Mouse (Mus musculus) kidney, embryonic 14.5 days (tissue): ENCODE measurements around the gene Enah. TPM values are rescaled to one million over a fixed set of nuclear protein-coding genes. Genes with fewer than 3 reads are reported as not detected.

ENCODE experiments used
- ATAC-seq: fragments of 200-750 bp; cut with Nextera tagmentation; 2 replicates; pipeline ENCODE4 v1.8.0; 2017; ENCODE audit warnings: moderate number of reproducible peaks, mild to moderate bottlenecking, moderate TSS enrichment, moderate library complexity; ENCODE audit not compliant: low FRiP score, low TSS enrichment
- H3K27ac ChIP-seq: fragments of 300-500 bp; sonication (generic); 2 replicates; pipeline ENCODE4 v1.5.1; 2014; ENCODE audit warnings: low read depth, mild to moderate bottlenecking, low read length, moderate library complexity, mixed read lengths
- H3K27me3 ChIP-seq: fragments of 300-500 bp; sonication (generic); 2 replicates; pipeline ENCODE4 v1.6.1; 2014; ENCODE audit warnings: mild to moderate bottlenecking, low read length; ENCODE audit not compliant: control insufficient read depth, insufficient read depth
- H3K36me3 ChIP-seq: fragments of 300-500 bp; sonication (generic); 2 replicates; pipeline ENCODE4 v1.6.1; 2014; ENCODE audit warnings: low read length, mixed read lengths; ENCODE audit not compliant: control insufficient read depth, insufficient read depth
- H3K4me1 ChIP-seq: fragments of 300-500 bp; sonication (generic); 2 replicates; pipeline ENCODE4 v1.6.1; 2014; ENCODE audit warnings: low read length, mixed read lengths; ENCODE audit not compliant: control insufficient read depth, insufficient read depth
- H3K4me2 ChIP-seq: fragments of 300-500 bp; sonication (generic); replicated peaks from 2 replicates; pipeline ENCODE4 v1.6.1; 2014; ENCODE audit warnings: low read depth, mild to moderate bottlenecking, low read length
- H3K4me3 ChIP-seq: fragments of 300-500 bp; sonication (generic); 2 replicates; pipeline ENCODE4 v1.5.1; 2014; ENCODE audit warnings: mild to moderate bottlenecking, low read length
- H3K9ac ChIP-seq: fragments of 300-500 bp; sonication (generic); 2 replicates; pipeline ENCODE4 v1.6.1; 2014; ENCODE audit warnings: low read depth, mild to moderate bottlenecking, low read length, moderate library complexity
- H3K9me3 ChIP-seq: fragments of 300-500 bp; sonication (generic); 2 replicates; pipeline ENCODE4 v1.6.1; 2016; ENCODE audit warnings: low read length; ENCODE audit not compliant: control insufficient read depth
- WGBS: fragments of 180-500 bp; shearing (Covaris S2); extraction: QIAGEN DNeasy Blood & Tissue Kit; methylation state at CpG from one replicate; pipeline ENCODE4 v1.1.7; 2014; 5-methylcytosine and 5-hydroxymethylcytosine counted together
- polyA plus RNA-seq: library from polyadenylated mRNA; unstranded; fragments of >200 nt; fragmentation: Nextera tagmentation; extraction: Ambion mirVana; gene quantifications from 2 replicates; pipeline ENCODE4 v1.2.1, GENCODE M21; 2014

The Enah gene
- polyA plus RNA-seq, 1 experiment from 2014 or later, result 28.8 TPM

- H3K27me3 ChIP-seq, result no peaks in the 10 kb centered on the region
- no peak overlapping the region for H3K4me2 ChIP-seq
- H3K36me3 ChIP-seq, result no peaks in the 10 kb centered on the region
- H3K4me3 ChIP-seq, result no peak overlapping the region
- H3K9ac ChIP-seq, result no peak overlapping the region
- peaks cover 10% of the 10 kb centered on the region; the same call in 1 of the 2 replicates for H3K4me1 ChIP-seq
- WGBS, result 12% methylated on average over 9 of the region's 9 CpGs
- H3K9me3 ChIP-seq, result no peaks in the 10 kb centered on the region
- no peak for ATAC-seq
- H3K27ac ChIP-seq, result no peak overlapping the region
Measured at GRCm38 (mm10) chr1:182055122-182055521, 35.3 kb upstream of the Enah start.

GRCm38 (mm10) chr1:182054651-182055050 is 34.9 kb upstream of the Enah start:
- Histone ChIP-seq H3K9ac (no peak overlapping the region), H3K4me3 (no peak overlapping the region), H3K4me1 (peaks cover 10% of the 10 kb centered on the region; the same call in 1 of the 2 replicates), H3K27ac (no peak overlapping the region), H3K4me2 (no peak overlapping the region), H3K9me3 (no peaks in the 10 kb centered on the region), H3K27me3 (no peaks in the 10 kb centered on the region), H3K36me3 (no peaks in the 10 kb centered on the region)
- WGBS, result 82% methylated on average over 6 of the region's 6 CpGs
- no peak for ATAC-seq

GRCm38 (mm10) chr1:182052973-182053372 is 33.2 kb upstream of the Enah start:
- Histone ChIP-seq H3K9me3 (no peaks in the 10 kb centered on the region), H3K27me3 (no peaks in the 10 kb centered on the region), H3K4me2 (no peak overlapping the region), H3K27ac (no peak overlapping the region), H3K9ac (no peak overlapping the region), H3K4me3 (no peak overlapping the region), H3K36me3 (no peaks in the 10 kb centered on the region), H3K4me1 (peaks cover 10% of the 10 kb centered on the region; the same call in 1 of the 2 replicates)
- ATAC-seq, result no peak
- WGBS, result 32% methylated on average over 10 of the region's 10 CpGs

GRCm38 (mm10) chr1:182052385-182052784 is 32.6 kb upstream of the Enah start:
- H3K4me3 ChIP-seq, result no peak overlapping the region
- WGBS, result 78% methylated on average over 7 of the region's 7 CpGs
- H3K27ac ChIP-seq, result no peak overlapping the region
- no peaks in the 10 kb centered on the region for H3K27me3 ChIP-seq
- ATAC-seq, result no peak
- H3K4me1 ChIP-seq, result peaks cover 10% of the 10 kb centered on the region; the same call in 1 of the 2 replicates
- H3K36me3 ChIP-seq, result no peaks in the 10 kb centered on the region
- no peak overlapping the region for H3K4me2 ChIP-seq
- H3K9ac ChIP-seq, result no peak overlapping the region
- no peaks in the 10 kb centered on the region for H3K9me3 ChIP-seq

GRCm38 (mm10) chr1:182049813-182050212 is 30.0 kb upstream of the Enah start:
- Histone ChIP-seq H3K4me1 (peaks cover 6% of the 10 kb centered on the region; the same call in 1 of the 2 replicates), H3K36me3 (no peaks in the 10 kb centered on the region), H3K4me3 (no peak overlapping the region), H3K27me3 (no peaks in the 10 kb centered on the region), H3K9ac (no peak overlapping the region), H3K27ac (no peak overlapping the region), H3K4me2 (no peak overlapping the region), H3K9me3 (no peaks in the 10 kb centered on the region)
- WGBS, result 26% methylated on average over 7 of the region's 7 CpGs
- no peak for ATAC-seq

- Histone ChIP-seq H3K9me3 (no peaks in the 10 kb centered on the region), H3K4me1 (peaks cover 4% of the 10 kb centered on the region; the same call in 1 of the 2 replicates), H3K4me2 (no peak overlapping the region), H3K36me3 (no peaks in the 10 kb centered on the region), H3K4me3 (no peak overlapping the region), H3K27ac (no peak overlapping the region), H3K27me3 (no peaks in the 10 kb centered on the region), H3K9ac (no peak overlapping the region)
- no peak for ATAC-seq
- 82% methylated on average over 4 of the region's 4 CpGs for WGBS
Measured at GRCm38 (mm10) chr1:182048101-182048500, 28.3 kb upstream of the Enah start.

GRCm38 (mm10) chr1:182047016-182047690 is 27.4 kb upstream of the Enah start:
- no peaks in the 10 kb centered on the region for H3K9me3 ChIP-seq
- no peak overlapping the region for H3K4me3 ChIP-seq
- no peaks in the 10 kb centered on the region for H3K36me3 ChIP-seq
- no peak overlapping the region for H3K4me2 ChIP-seq
- no peak overlapping the region for H3K27ac ChIP-seq
- no peaks in the 10 kb centered on the region for H3K27me3 ChIP-seq
- WGBS, result 90% methylated on average over 3 of the region's 3 CpGs
- no peak for ATAC-seq
- no peak overlapping the region for H3K9ac ChIP-seq
- H3K4me1 ChIP-seq, result no peaks in the 10 kb centered on the region

- Histone ChIP-seq H3K27ac (no peak overlapping the region), H3K4me2 (no peak overlapping the region), H3K9ac (no peak overlapping the region), H3K4me3 (no peak overlapping the region), H3K27me3 (no peaks in the 10 kb centered on the region), H3K4me1 (no peaks in the 10 kb centered on the region), H3K36me3 (no peaks in the 10 kb centered on the region), H3K9me3 (no peaks in the 10 kb centered on the region)
- 76% methylated on average over 4 of the region's 4 CpGs for WGBS
- ATAC-seq, result no peak
Measured at GRCm38 (mm10) chr1:182045208-182045607, 25.4 kb upstream of the Enah start.

- ATAC-seq, result no peak
- 91% methylated on average over 3 of the region's 3 CpGs for WGBS
- H3K4me1 ChIP-seq, result no peaks in the 10 kb centered on the region
- no peak overlapping the region for H3K4me2 ChIP-seq
- H3K27me3 ChIP-seq, result no peaks in the 10 kb centered on the region
- no peak overlapping the region for H3K4me3 ChIP-seq
- H3K9me3 ChIP-seq, result no peaks in the 10 kb centered on the region
- no peaks in the 10 kb centered on the region for H3K36me3 ChIP-seq
- H3K27ac ChIP-seq, result no peak overlapping the region
- H3K9ac ChIP-seq, result no peak overlapping the region
Measured at GRCm38 (mm10) chr1:182040538-182040937, 20.7 kb upstream of the Enah start.
